Mouse (Mus musculus) limb, embryonic 15.5 days (tissue): ENCODE measurements around the gene Nop14. TPM values are rescaled to one million over a fixed set of nuclear protein-coding genes. Genes with fewer than 3 reads are reported as not detected.
A peak's percentile ranks its signal among the peaks of the same experiment; 100 is the strongest.

Experiments used
- ATAC-seq: fragments of 200-750 bp; cut with Nextera tagmentation; 2 replicates; pipeline ENCODE4 v1.8.0; 2017; ENCODE audit warnings: low read depth, moderate TSS enrichment; ENCODE audit not compliant: insufficient number of reproducible peaks, low FRiP score, low TSS enrichment
- H3K27ac ChIP-seq: fragments of 300-500 bp; sonication (generic); 2 replicates; pipeline ENCODE4 v1.5.1; 2015; ENCODE audit warnings: moderate library complexity, mild to moderate bottlenecking, inconsistent platforms
- H3K27me3 ChIP-seq: fragments of 300-500 bp; sonication (generic); 2 replicates; pipeline ENCODE4 v1.6.1; 2015; ENCODE audit warnings: inconsistent platforms
- H3K36me3 ChIP-seq: fragments of 300-500 bp; sonication (generic); 2 replicates; pipeline ENCODE4 v1.6.1; 2015; ENCODE audit warnings: inconsistent platforms
- H3K4me1 ChIP-seq: fragments of 300-500 bp; sonication (generic); 2 replicates; pipeline ENCODE4 v1.6.1; 2015; ENCODE audit warnings: inconsistent platforms
- H3K4me2 ChIP-seq: fragments of 300-500 bp; sonication (generic); 2 replicates; pipeline ENCODE4 v1.6.1; 2015; ENCODE audit warnings: mild to moderate bottlenecking, inconsistent platforms
- H3K4me3 ChIP-seq: fragments of 300-500 bp; sonication (generic); 2 replicates; pipeline ENCODE4 v1.5.1; 2015; ENCODE audit warnings: mild to moderate bottlenecking, inconsistent platforms
- H3K9ac ChIP-seq: fragments of 300-500 bp; sonication (generic); 2 replicates; pipeline ENCODE4 v1.6.1; 2015; ENCODE audit warnings: inconsistent platforms
- H3K9me3 ChIP-seq: fragments of 300-500 bp; sonication (generic); 2 replicates; pipeline ENCODE4 v1.6.1; 2016; ENCODE audit warnings: inconsistent platforms
- WGBS: fragments of 180-500 bp; shearing (Covaris S2); methylation state at CpG from one replicate; pipeline ENCODE4 v1.1.7; 2015; 5-methylcytosine and 5-hydroxymethylcytosine counted together
- polyA plus RNA-seq: library from polyadenylated mRNA; unstranded; fragments of >200 nt; fragmentation: Nextera tagmentation; extraction: Ambion mirVana; gene quantifications from 2 replicates; pipeline ENCODE4 v1.2.1, GENCODE M21; 2015

The Nop14 gene
- polyA plus RNA-seq: 24.5 and 27.1 TPM in 2 replicates

DNA sequence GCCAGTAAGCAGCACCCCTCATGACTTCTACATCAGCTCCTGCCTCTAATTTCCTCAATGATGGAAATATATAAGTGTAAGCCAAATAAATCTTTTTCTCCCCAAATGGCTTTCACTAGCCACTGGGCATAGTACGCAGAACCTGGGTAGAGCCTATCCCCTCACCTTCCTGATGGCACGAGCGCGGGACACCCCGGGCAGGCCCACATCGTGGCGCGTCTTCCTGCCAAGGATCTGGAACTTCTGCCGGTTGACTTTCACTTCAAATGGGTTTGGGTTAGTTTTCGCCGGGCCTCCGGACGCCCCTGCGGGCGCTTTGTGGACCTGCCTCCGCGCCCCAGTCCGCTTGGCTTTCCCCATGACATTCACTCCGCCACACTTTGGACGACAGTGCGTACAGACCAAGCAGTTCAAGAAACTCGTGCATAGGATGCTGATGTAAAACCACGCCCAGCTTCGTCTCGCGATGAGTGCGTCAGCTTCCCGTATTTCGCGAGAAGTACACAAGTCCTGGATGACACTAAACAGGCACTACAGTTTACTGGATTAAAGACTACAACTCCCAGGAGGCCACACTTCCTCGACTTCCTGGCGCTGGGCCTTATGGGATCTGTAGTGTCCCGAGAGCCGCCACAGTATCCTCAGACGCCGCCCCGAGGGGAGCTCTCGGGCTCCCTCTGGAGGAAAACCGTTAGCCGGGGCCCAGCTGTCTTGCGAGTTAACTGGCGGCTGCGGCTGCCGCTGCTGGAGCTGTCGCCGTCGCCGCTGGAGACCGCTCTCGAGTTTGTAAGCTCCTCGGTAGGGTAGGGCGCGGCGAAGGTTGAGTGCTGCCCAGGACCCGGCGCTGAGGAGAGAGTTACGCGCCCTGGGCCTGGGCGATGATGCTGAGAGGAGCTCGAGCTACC, at the start of gene Nop14, which contains the start of gene Grk4:
TSS of gene Nop14 (minus strand) at position 463 of the 905 bp plus-strand sequence.
TSS of gene Grk4 (plus strand) at position 694 of the 905 bp plus-strand sequence.
- H3K27ac ChIP-seq: peak within 1 kb of the TSS; percentile 95
- ATAC-seq: peak; percentile 100
- peaks cover 22% of the 10 kb centered on the region for H3K36me3 ChIP-seq
- WGBS: under 1% methylated on average over 60 of the region's 60 CpGs
- H3K4me1 ChIP-seq: peaks cover 11% of the 10 kb centered on the region
- no peaks in the 10 kb centered on the region for H3K27me3 ChIP-seq
- H3K4me2 ChIP-seq: peak within 1 kb of the TSS; percentile 71
- no peaks in the 10 kb centered on the region for H3K9me3 ChIP-seq
- H3K9ac ChIP-seq: peak within 1 kb of the TSS; percentile 64
- H3K4me3 ChIP-seq: peak within 1 kb of the TSS; percentile 79

DNA sequence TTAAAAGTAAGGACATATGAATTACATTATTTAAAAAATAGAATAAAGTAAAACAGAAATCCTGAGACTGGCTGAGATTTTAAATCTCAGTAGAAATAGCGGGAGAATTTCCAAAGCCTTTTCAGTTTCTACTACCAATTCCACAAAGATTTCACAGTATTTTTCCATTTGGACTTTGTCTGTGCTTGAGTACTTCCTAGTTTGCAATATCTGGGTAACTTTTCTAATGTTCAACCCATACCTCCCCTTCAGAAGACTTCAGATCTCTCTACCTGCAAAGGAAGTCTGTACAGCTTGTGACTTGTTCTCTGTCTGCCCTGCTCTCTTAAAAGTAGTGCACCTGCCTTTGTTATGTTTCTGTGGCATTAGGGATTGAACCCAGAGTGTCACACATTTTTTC, 48.5 kb upstream of the Nop14 start:
- WGBS: 93% methylated on average over 1 of the region's 1 CpGs
- Histone ChIP-seq H3K36me3 (no peaks in the 10 kb centered on the region), H3K27ac (no peak overlapping the region), H3K4me1 (no peaks in the 10 kb centered on the region), H3K4me2 (no peak overlapping the region), H3K4me3 (no peak overlapping the region), H3K9me3 (no peaks in the 10 kb centered on the region), H3K27me3 (no peaks in the 10 kb centered on the region), H3K9ac (no peak overlapping the region)
- ATAC-seq: no peak

DNA sequence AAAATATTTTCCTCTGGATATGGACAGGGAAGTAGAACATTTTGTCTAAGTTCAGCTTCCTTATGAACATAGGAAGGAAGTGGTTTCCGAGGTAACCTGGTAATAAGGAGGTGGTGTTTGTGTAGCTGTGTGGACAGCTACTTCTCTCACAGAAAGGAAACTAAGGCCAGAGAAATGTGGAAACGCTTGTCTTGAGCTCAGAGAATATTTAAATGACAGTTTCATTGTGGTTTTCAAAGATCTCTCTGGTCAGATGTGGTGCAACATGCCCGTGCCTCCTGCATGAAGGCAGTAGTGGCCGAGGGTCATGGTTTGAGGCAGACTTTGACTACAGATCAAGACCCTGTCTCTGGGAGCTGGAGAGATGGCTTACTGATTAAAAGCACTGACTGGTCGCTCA, 35.6 kb upstream of the Nop14 start:
- Histone ChIP-seq H3K27ac (no peak overlapping the region), H3K4me2 (no peak overlapping the region), H3K9me3 (no peaks in the 10 kb centered on the region), H3K27me3 (no peaks in the 10 kb centered on the region), H3K4me3 (no peak overlapping the region), H3K9ac (no peak overlapping the region), H3K36me3 (no peaks in the 10 kb centered on the region), H3K4me1 (no peaks in the 10 kb centered on the region)
- 75% methylated on average over 5 of the region's 5 CpGs for WGBS
- no peak for ATAC-seq

DNA sequence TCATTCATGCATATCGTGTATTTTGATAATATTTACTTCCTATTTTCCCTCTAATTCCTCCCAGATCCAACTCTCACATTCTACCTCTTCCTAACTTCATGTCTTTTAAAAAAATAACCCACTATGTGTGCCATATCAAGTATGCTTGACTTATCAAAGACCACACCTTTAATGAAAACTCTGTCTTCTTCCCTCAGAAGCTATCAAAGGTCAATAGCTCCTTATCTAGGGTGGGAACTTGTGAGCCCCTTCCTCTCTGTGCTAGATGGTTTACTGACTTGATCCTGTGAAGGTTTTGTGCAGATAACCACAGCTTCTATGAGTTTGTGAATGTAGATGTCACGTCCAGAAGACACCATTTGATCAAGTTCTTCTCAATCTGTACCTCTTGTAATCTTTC, 32.8 kb upstream of the Nop14 start:
- no peak for ATAC-seq
- Histone ChIP-seq H3K9me3 (no peaks in the 10 kb centered on the region), H3K36me3 (no peaks in the 10 kb centered on the region), H3K27me3 (no peaks in the 10 kb centered on the region), H3K27ac (no peak overlapping the region), H3K4me1 (no peaks in the 10 kb centered on the region), H3K4me2 (no peak overlapping the region), H3K4me3 (no peak overlapping the region), H3K9ac (no peak overlapping the region)
- 63% methylated on average over 2 of the region's 2 CpGs for WGBS

DNA sequence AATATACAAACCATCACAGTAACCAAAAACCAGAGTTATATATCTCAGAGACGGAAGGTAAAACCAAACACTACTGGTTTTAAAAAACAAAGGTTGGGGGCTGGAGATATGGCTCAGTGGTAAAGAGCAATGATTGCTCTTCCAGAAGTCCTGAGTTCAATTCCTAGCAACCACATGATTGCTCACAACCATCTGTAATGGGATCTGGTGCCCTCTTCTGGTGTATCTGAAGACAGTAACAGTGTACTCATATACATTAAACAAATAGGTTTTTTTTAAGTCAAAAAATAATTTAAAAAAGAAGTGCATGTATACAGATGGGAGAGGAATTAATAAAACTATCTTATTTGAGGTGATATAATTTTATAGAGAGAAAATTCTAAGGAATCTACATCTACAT, 29.9 kb upstream of the Nop14 start:
- ATAC-seq: no peak
- Histone ChIP-seq H3K36me3 (no peaks in the 10 kb centered on the region), H3K4me3 (no peak overlapping the region), H3K9me3 (no peaks in the 10 kb centered on the region), H3K27me3 (no peaks in the 10 kb centered on the region), H3K9ac (no peak overlapping the region), H3K4me2 (no peak overlapping the region), H3K4me1 (no peaks in the 10 kb centered on the region), H3K27ac (no peak overlapping the region)
- 98% methylated on average over 1 of the region's 1 CpGs for WGBS

DNA sequence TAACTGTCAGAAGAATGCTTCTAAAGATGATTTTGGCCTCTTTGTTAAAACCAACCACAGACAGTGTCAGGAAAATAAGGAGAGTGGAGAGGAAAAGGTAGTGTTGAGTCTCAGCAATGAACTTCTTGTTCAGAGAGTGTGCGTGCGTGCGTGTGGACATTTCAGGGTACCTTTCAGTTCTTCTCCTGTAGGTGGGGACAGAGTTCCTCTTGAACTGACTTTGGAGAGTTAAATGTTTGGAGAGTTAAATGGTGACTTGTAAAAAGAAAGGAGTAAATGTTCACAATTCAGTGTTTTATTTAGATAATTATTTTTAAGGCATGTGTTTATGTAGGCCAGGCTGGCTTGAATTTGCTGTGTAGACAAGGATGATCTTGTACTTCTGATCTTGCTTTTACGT, 10.3 kb upstream of the Nop14 start:
- Histone ChIP-seq H3K36me3 (0 out of 2 replicates have a peak, but pooled peaks cover 10% of the 10 kb centered on the region), H3K9ac (no peak overlapping the region), H3K4me1 (no peaks in the 10 kb centered on the region), H3K4me2 (no peak overlapping the region), H3K4me3 (no peak overlapping the region), H3K9me3 (no peaks in the 10 kb centered on the region), H3K27me3 (no peaks in the 10 kb centered on the region), H3K27ac (no peak overlapping the region)
- 83% methylated on average over 4 of the region's 4 CpGs for WGBS
- no peak for ATAC-seq

DNA sequence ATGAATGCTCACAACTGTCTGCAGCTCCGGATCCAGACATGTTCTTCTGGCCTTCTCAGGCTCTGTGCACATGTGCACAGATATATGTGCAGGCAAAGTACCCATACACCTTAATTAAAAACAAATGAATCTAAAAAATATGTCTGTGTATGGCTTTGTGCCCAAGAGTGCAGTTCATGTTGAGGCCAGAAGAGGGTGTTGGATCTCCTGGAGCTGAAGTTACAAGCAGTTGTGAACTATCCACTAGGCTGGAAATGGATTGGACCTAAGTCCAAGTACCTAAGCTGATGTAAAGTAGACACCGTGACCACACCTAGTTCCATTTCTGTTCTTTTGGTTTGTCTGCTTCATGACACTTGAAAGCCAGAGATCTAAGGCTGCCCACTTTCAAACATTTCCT, 9.5 kb upstream of the Nop14 start:
- Histone ChIP-seq H3K4me3 (no peak overlapping the region), H3K27ac (no peak overlapping the region), H3K4me2 (no peak overlapping the region), H3K9ac (no peak overlapping the region), H3K36me3 (0 out of 2 replicates have a peak, but pooled peaks cover 10% of the 10 kb centered on the region), H3K27me3 (no peaks in the 10 kb centered on the region), H3K9me3 (no peaks in the 10 kb centered on the region), H3K4me1 (no peaks in the 10 kb centered on the region)
- 74% methylated on average over 2 of the region's 2 CpGs for WGBS
- no peak for ATAC-seq

DNA sequence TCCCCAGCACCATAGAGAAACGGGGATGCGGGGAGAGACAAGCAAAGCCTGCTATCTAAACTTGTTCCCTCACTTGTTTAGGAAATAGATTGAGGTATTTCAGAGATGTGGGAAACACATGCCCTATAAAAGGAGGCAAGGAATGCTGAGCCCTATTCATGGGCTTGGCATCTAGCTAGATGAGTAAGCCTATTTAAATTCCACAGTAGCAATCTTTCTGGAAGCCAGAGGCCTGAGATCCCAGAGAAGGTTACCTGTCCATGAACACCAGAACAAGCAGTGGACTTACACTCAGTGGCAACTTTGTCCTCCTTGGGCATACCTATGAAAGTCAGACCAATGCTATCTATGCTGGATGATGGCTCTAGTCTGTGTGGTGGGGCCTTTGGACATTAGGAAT, 3.3 kb upstream of the Nop14 start:
- Histone ChIP-seq H3K9me3 (no peaks in the 10 kb centered on the region), H3K4me2 (no peak overlapping the region), H3K27ac (no peak overlapping the region), H3K36me3 (0 out of 2 replicates have a peak, but pooled peaks cover 2% of the 10 kb centered on the region), H3K27me3 (no peaks in the 10 kb centered on the region), H3K9ac (no peak overlapping the region), H3K4me1 (peaks cover 11% of the 10 kb centered on the region), H3K4me3 (no peak overlapping the region)
- no peak for ATAC-seq
- WGBS: 71% methylated on average over 2 of the region's 2 CpGs

DNA sequence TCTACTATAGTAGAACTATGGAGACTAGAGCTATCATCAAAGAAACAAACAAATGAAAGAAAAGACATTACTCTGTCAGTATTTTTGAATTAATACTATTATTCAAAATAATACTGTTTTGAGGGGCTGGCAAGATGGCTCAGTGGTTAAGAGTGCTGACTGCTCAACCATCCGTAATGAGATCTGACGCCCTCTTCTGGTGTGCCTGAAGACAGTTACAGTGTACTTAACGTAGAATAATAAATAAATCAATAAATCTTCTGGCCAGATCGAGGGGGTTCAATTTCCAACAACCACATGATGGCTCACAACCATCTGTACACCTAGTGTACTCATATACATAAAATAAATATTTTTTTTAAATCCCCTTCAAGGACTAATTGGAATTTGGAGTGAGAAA, 2.0 kb upstream of the Nop14 start:
- Histone ChIP-seq H3K4me1 (peaks cover 11% of the 10 kb centered on the region), H3K27me3 (no peaks in the 10 kb centered on the region), H3K36me3 (peaks cover 8% of the 10 kb centered on the region), H3K27ac (no peak overlapping the region), H3K9me3 (no peaks in the 10 kb centered on the region), H3K4me2 (no peak overlapping the region), H3K4me3 (no peak overlapping the region), H3K9ac (no peak overlapping the region)
- WGBS: 88% methylated on average over 4 of the region's 4 CpGs
- ATAC-seq: no peak

DNA sequence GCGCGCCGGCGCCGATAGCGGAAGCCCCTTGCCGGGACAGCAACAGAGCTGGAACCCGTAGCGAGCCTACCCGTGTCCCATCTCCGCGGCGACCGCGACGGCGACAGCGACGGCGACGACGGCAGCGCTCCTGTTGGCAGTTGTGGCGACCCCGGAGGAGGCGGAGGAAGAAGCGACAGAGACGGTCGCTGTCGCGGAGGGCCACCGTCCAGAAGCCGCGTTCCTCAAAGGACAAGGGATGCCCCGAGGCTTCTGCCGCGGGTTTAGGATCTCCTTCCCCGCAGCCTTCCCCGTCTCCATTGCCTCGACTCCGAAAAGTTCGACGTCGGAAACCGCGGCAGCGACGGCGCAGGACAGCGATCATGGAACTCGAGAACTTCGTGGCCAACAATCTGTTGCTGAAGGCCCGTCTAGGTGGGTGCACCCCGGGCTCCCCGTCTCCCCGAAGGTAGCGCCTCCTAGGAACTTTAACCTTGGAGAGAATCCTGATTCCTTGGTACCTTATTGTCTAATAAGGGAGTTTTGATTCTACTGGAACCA, 713 bp upstream of the Nop14 start:
- H3K27ac ChIP-seq: peak overlapping the region; percentile 95
- ATAC-seq: no peak
- peak overlapping the region; percentile 64 for H3K9ac ChIP-seq
- H3K4me3 ChIP-seq: peak overlapping the region; percentile 79
- peaks cover 14% of the 10 kb centered on the region for H3K36me3 ChIP-seq
- H3K27me3 ChIP-seq: no peaks in the 10 kb centered on the region
- no peaks in the 10 kb centered on the region for H3K9me3 ChIP-seq
- peaks cover 11% of the 10 kb centered on the region for H3K4me1 ChIP-seq
- under 1% methylated on average over 57 of the region's 57 CpGs for WGBS
- peak overlapping the region; percentile 71 for H3K4me2 ChIP-seq

DNA sequence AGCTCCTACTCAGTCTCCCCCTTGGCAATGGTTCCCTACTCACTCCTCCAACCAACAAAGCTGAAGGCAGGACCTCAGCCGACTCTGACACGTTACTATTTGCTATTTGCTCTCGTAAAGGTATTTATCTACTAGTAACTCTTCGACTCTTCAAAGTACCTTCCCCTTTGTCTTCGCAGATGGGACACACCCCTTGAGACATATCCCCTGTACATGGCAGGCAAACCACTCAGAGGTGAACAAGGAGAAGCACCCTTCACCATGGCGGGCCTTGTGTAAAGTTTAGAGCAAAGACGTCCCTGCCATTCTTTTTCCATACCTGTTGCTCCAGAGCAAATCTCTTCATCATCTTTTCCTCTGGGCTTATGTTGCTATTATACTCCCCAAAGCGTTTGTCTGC, 2.4 kb downstream of the Nop14 start:
- Histone ChIP-seq H3K9ac (no peak overlapping the region), H3K27ac (no peak overlapping the region), H3K36me3 (peaks cover 45% of the 10 kb centered on the region), H3K4me1 (peaks cover 11% of the 10 kb centered on the region), H3K4me2 (no peak overlapping the region), H3K27me3 (no peaks in the 10 kb centered on the region), H3K4me3 (no peak overlapping the region), H3K9me3 (no peaks in the 10 kb centered on the region)
- 91% methylated on average over 8 of the region's 8 CpGs for WGBS
- ATAC-seq: no peak

DNA sequence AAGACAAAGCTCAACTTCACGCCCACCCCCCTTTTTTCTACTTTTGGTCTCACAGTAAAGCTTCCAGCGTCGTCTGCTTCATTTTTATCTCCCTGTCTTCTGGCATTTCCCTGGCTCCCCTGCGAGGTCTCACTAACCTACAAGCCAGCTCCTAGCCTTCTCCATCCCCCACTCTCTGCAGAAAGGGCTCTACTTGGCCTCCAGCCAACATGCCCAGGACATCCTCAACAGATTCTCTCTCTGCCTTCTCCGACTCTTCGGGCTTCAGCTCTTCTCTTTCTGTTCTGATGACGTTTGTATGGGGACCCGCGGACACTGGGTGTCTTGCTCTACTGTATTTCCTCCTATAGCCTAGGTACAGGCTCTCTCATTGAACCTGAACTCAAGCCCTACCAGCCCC, 5.1 kb downstream of the Nop14 start:
- Histone ChIP-seq H3K9me3 (no peaks in the 10 kb centered on the region), H3K4me2 (no peak overlapping the region), H3K27ac (no peak overlapping the region), H3K4me3 (no peak overlapping the region), H3K9ac (no peak overlapping the region), H3K4me1 (peaks cover 8% of the 10 kb centered on the region), H3K27me3 (no peaks in the 10 kb centered on the region), H3K36me3 (peaks cover 71% of the 10 kb centered on the region)
- WGBS: 90% methylated on average over 9 of the region's 9 CpGs
- no peak for ATAC-seq
